Mouse (Mus musculus) heart, embryonic 11.5 days (tissue): ENCODE measurements around the gene Fxn. TPM values are rescaled to one million over a fixed set of nuclear protein-coding genes. Genes with fewer than 3 reads are reported as not detected.

ENCODE experiments used
- ATAC-seq: fragments of 200-750 bp; cut with Nextera tagmentation; replicated peaks from 2 replicates; pipeline ENCODE4 v1.8.0; 2017; ENCODE audit warnings: moderate library complexity; ENCODE audit not compliant: insufficient number of reproducible peaks, low FRiP score, low TSS enrichment
- H3K27ac ChIP-seq: fragments of 300-500 bp; sonication (generic); 2 replicates; pipeline ENCODE4 v1.5.1; 2014; ENCODE audit warnings: mild to moderate bottlenecking, low read depth, low read length
- H3K27me3 ChIP-seq: fragments of 300-500 bp; sonication (generic); 2 replicates; pipeline ENCODE4 v1.6.1; 2014; ENCODE audit warnings: mild to moderate bottlenecking, low read length, mixed read lengths; ENCODE audit not compliant: control insufficient read depth, insufficient read depth
- H3K36me3 ChIP-seq: fragments of 300-500 bp; sonication (generic); 2 replicates; pipeline ENCODE4 v1.6.1; 2014; ENCODE audit warnings: mild to moderate bottlenecking, low read length, moderate library complexity, mixed read lengths; ENCODE audit not compliant: control insufficient read depth, insufficient read depth
- H3K4me1 ChIP-seq: fragments of 300-500 bp; sonication (generic); 2 replicates; pipeline ENCODE4 v1.6.1; 2014; ENCODE audit warnings: low read length; ENCODE audit not compliant: control insufficient read depth, insufficient read depth
- H3K4me2 ChIP-seq: fragments of 300-500 bp; sonication (generic); 2 replicates; pipeline ENCODE4 v1.6.1; 2014; ENCODE audit warnings: mild to moderate bottlenecking, moderate library complexity
- H3K4me3 ChIP-seq: fragments of 300-500 bp; sonication (generic); 2 replicates; pipeline ENCODE4 v1.5.1; 2014; ENCODE audit warnings: low read depth, low read length
- H3K9ac ChIP-seq: fragments of 300-500 bp; sonication (generic); 2 replicates; pipeline ENCODE4 v1.6.1; 2014; ENCODE audit warnings: mild to moderate bottlenecking, low read depth, low read length, moderate library complexity
- H3K9me3 ChIP-seq: fragments of 300-500 bp; sonication (generic); replicated peaks from 2 replicates; pipeline ENCODE4 v1.6.1; 2016; ENCODE audit warnings: low read length; ENCODE audit not compliant: control insufficient read depth
- WGBS: fragments of 180-500 bp; shearing (Covaris S2); extraction: QIAGEN DNeasy Blood & Tissue Kit; methylation state at CpG from one replicate; pipeline ENCODE4 v1.1.7; 2014; ENCODE audit not compliant: insufficient replicate concordance; 5-methylcytosine and 5-hydroxymethylcytosine counted together
- polyA plus RNA-seq: library from polyadenylated mRNA; unstranded; fragments of >200 nt; fragmentation: Nextera tagmentation; extraction: Ambion mirVana; gene quantifications from 2 replicates; pipeline ENCODE4 v1.2.1, GENCODE M21; 2014

The Fxn gene
- polyA plus RNA-seq, 1 experiment from 2014 or later = 60.3 TPM

GRCm38 (mm10) chr19:24279706-24280600, 452 bp downstream of the Fxn start:
- Histone ChIP-seq H3K27ac (peak overlapping the region; percentile 93), H3K36me3 (0 out of 2 replicates have a peak, but pooled peaks cover 2% of the 10 kb centered on the region)
- under 1% methylated on average over 61 of the region's 78 CpGs for WGBS

GRCm38 (mm10) chr19:24278859-24279258, 1.5 kb downstream of the Fxn start:
- Histone ChIP-seq H3K4me3 (peak overlapping the region; percentile 68), H3K4me2 (peak overlapping the region; percentile 90), H3K27me3 (no peaks in the 10 kb centered on the region), H3K9ac (peak overlapping the region; percentile 91), H3K9me3 (no peaks in the 10 kb centered on the region), H3K4me1 (peaks cover 9% of the 10 kb centered on the region), H3K36me3 (0 out of 2 replicates have a peak, but pooled peaks cover 2% of the 10 kb centered on the region), H3K27ac (peak overlapping the region; percentile 93; the same call in 1 of the 2 replicates)
- no peak for ATAC-seq
- WGBS = 83% methylated on average over 15 of the region's 15 CpGs

More at GRCm38 (mm10) chr19:24279706-24280600, 452 bp downstream of the Fxn start:
- peak overlapping the region; percentile 91 for H3K9ac ChIP-seq
- peak overlapping the region; percentile 90 for H3K4me2 ChIP-seq
- no peaks in the 10 kb centered on the region for H3K9me3 ChIP-seq
- H3K4me1 ChIP-seq = peaks cover 9% of the 10 kb centered on the region
- peak overlapping the region; percentile 68 for H3K4me3 ChIP-seq
- ATAC-seq = peak; percentile 79
- no peaks in the 10 kb centered on the region for H3K27me3 ChIP-seq

DNA sequence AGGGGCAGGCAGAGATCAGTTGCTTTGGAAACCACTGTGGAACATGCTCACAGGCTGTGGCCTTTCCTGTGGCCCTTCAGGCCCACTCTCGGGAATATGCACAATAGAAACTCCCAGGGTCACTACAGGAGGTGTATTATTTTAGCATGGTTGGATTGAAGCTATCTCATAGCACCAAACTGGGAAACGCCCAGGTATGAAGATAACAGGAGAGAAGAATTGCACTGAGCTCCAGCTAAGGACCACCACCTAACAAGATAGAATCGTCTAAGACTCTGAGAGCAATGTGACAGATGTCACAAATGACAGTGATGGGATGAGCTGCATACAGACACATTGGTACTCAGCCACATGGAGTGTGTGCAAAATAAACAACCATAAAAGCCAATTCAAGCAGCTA, 6.1 kb downstream of the Fxn start:
- Histone ChIP-seq H3K9me3 (no peaks in the 10 kb centered on the region), H3K4me2 (no peak overlapping the region), H3K27me3 (no peaks in the 10 kb centered on the region), H3K4me1 (peaks cover 8% of the 10 kb centered on the region), H3K27ac (no peak overlapping the region), H3K9ac (no peak overlapping the region), H3K4me3 (no peak overlapping the region), H3K36me3 (peaks cover 2% of the 10 kb centered on the region; the same call in 1 of the 2 replicates)
- 56% methylated on average over 3 of the region's 3 CpGs for WGBS
- no peak for ATAC-seq

DNA sequence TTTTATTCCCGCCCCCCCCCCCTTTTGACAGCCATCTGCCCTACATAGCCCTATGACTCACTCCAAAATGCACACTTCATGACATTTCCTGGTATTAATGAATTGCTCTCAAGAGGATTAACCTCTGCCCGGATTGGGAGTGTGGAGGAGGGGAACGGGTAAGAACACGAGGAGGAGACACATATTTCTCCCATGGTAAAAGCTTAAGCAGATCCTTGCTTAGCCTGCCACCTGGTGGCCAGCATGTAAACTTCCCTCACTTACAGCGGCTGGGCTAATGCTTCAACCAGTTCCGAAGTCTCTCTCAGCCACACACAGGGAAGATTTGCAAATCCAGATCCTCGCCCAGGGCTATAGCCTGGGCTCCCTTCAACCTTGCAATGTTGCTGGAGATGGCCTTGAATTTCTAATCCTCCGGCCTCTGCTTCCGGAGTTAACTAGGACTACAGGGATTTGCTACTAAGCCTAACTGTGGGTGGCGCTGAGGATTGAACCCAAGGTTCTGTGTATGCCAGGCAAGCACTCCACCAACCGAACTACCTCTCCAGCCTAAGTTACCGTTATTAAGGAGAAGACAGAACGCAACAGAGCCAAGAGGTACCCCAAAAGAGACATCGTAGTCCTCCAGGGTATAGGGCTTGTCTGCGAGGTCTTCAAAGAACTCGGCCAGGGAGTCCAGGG, 8.5 kb downstream of the Fxn start:
- Histone ChIP-seq H3K4me3 (0 out of 2 replicates have a peak overlapping the region, but pooled peaks have one; percentile 12), H3K36me3 (peaks cover 2% of the 10 kb centered on the region; the same call in 1 of the 2 replicates)
- 42% methylated on average over 16 of the region's 16 CpGs for whole genome bisulfite sequencing

DNA sequence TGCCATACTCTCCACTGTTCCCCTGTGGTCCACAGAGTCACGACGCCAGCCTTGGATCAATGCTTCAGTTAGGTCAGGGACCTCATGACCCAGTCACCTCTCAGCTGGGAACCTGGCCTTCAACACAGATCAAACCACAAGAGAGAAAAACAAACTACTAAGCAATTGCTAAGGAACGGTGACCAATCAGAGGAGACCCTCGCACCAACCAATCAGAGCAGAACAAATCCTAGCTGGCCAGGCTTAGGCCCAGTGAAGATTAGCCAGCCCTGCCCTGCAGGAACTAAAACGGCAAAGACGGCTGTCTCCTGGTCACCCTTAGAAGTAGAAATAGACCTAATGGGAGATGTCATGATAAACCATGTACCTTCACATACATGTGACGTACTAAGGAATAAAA, 9.1 kb downstream of the Fxn start:
- Histone ChIP-seq H3K27ac (no peak overlapping the region), H3K36me3 (no peaks in the 10 kb centered on the region; the same call in 1 of the 2 replicates), H3K9me3 (no peaks in the 10 kb centered on the region), H3K9ac (peak overlapping the region; percentile 11; the same call in 1 of the 2 replicates), H3K4me3 (0 out of 2 replicates have a peak overlapping the region, but pooled peaks have one; percentile 12), H3K27me3 (no peaks in the 10 kb centered on the region), H3K4me1 (0 out of 2 replicates have a peak, but pooled peaks cover 2% of the 10 kb centered on the region), H3K4me2 (peak overlapping the region; percentile 31)
- WGBS = 39% methylated on average over 7 of the region's 7 CpGs
- peak; percentile 44; the same call in 1 of the 2 replicates for ATAC-seq

More for the DNA sequence above, 8.5 kb downstream of the Fxn start:
- Histone ChIP-seq H3K27me3 (no peaks in the 10 kb centered on the region), H3K9me3 (no peaks in the 10 kb centered on the region), H3K4me2 (peak overlapping the region; percentile 31), H3K4me1 (0 out of 2 replicates have a peak, but pooled peaks cover 2% of the 10 kb centered on the region), H3K9ac (peak overlapping the region; percentile 11; the same call in 1 of the 2 replicates), H3K27ac (no peak overlapping the region)
- ATAC-seq = peak; percentile 56

GRCm38 (mm10) chr19:24268531-24268930, 11.9 kb downstream of the Fxn start:
- H3K36me3 ChIP-seq = peaks cover 13% of the 10 kb centered on the region
- no peak for ATAC-seq
- no peak overlapping the region for H3K27ac ChIP-seq

DNA sequence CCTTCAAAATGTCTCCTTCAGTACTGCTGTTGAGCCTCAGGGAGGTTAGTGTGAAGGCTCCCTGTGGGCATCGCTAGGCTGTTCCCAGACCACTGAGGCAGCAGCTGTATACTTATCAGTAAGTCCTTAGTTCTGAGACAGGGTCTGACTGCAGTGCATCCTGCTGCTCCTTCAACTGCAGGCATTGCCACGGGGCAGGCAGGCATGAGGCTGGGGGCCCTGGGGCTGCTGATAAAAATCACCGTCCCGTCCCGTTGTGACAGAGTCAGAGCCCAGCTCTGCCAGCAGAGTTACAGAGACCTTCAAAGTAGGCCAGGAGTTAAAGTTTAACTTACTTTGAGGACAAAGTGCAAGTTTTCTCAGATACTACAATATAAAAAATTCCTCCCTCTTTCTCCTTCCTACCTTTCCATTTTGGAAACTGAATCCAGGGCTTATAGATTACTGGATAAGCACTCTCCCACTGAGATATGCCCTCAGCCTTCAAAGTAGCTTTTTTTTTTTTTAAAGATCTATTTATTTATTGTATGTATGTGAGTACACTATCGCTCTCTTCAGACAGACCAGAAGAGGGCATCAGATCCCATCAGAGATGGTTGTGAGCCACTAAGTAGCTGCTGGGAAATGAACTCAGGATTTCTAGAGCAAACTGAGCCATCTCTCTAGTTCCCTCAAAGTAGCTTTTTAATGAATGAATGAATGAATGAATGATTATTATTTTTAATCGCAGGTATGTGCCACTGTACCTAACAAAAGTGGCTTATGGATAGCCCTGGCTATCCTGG, 14.2 kb downstream of the Fxn start:
- Histone ChIP-seq H3K36me3 (peaks cover 16% of the 10 kb centered on the region), H3K27ac (no peak overlapping the region), H3K4me2 (no peak overlapping the region), H3K4me3 (no peak overlapping the region), H3K9me3 (no peaks in the 10 kb centered on the region), H3K4me1 (no peaks in the 10 kb centered on the region), H3K27me3 (no peaks in the 10 kb centered on the region), H3K9ac (no peak overlapping the region)
- WGBS = 83% methylated on average over 7 of the region's 7 CpGs
- no peak for ATAC-seq

More at GRCm38 (mm10) chr19:24268531-24268930, 11.9 kb downstream of the Fxn start:
- Histone ChIP-seq H3K4me3 (no peak overlapping the region), H3K4me2 (no peak overlapping the region), H3K9ac (no peak overlapping the region), H3K9me3 (no peaks in the 10 kb centered on the region), H3K27me3 (no peaks in the 10 kb centered on the region), H3K4me1 (0 out of 2 replicates have a peak, but pooled peaks cover 2% of the 10 kb centered on the region)
- 80% methylated on average over 4 of the region's 4 CpGs for WGBS

DNA sequence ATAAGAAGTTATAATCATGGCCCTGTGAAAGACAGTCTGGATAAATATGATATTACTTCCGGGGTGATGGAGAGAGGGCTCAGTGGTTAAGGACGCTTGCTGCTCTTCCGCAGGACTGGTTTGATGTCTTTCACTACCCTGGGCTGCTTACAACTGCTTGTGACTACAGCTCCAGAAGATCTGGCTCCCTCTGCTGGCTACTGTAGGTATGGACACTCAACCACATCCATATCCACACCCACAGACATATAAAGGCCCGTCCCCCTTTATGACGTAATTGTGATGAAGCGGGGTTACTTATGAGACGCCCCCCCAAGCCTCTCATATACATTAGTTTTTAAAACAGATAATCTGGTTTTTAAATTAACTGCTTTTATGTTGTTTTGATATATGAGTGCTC, 15.4 kb downstream of the Fxn start:
- 56% methylated on average over 7 of the region's 7 CpGs for WGBS
- Histone ChIP-seq H3K36me3 (peaks cover 16% of the 10 kb centered on the region), H3K4me2 (no peak overlapping the region), H3K4me3 (no peak overlapping the region), H3K27me3 (no peaks in the 10 kb centered on the region), H3K27ac (no peak overlapping the region), H3K4me1 (no peaks in the 10 kb centered on the region), H3K9me3 (no peaks in the 10 kb centered on the region), H3K9ac (no peak overlapping the region)
- no peak; the same call in 1 of the 2 replicates for ATAC-seq
